Mouse (Mus musculus): ENCODE data around the gene Sqstm1.

GRCm38 (mm10) chr11:50243926-50244325 lies 33.3 kb upstream of the Sqstm1 start:
- no peak for TF ChIP-seq POLR2A (IDR thresholded peaks at IDR 0.05; ENCODE audit: control insufficient read depth in 1 of 2, insufficient read depth in 1 of 2, low read depth in 1 of 2, low read length in 2 of 2, poor library complexity in 1 of 2)
- TF ChIP-seq CTCF (IDR thresholded peaks at IDR 0.05 in 2 of 3, conservative IDR thresholded peaks at IDR 0.05 in 1 of 3; ENCODE audit: control insufficient read depth in 1 of 3, insufficient read depth in 1 of 3, low read depth in 2 of 3, low read length in 3 of 3, poor library complexity in 1 of 3, severe bottlenecking in 1 of 3) = no peak
- TF ChIP-seq SMC3 (IDR thresholded peaks at IDR 0.05; ENCODE audit: low read depth, low read length) = no peak
- no peak for TF ChIP-seq MEF2A (IDR thresholded peaks at IDR 0.05; ENCODE audit: extremely low read depth, insufficient replicate concordance, low read depth, low read length, poor library complexity, severe bottlenecking)
- TF ChIP-seq MAFK (IDR thresholded peaks at IDR 0.05; ENCODE audit: borderline replicate concordance, low read depth, low read length) = no peak
- no peak for TF ChIP-seq CHD1 (IDR thresholded peaks at IDR 0.05; ENCODE audit: low read depth, low read length)
- TF ChIP-seq POLR2AphosphoS2 (IDR thresholded peaks at IDR 0.05; ENCODE audit: low read length) = no peak
- no peak for TF ChIP-seq RCOR1 (IDR thresholded peaks at IDR 0.05; ENCODE audit: low read depth, low read length)

Data from MEL (cell line).